Mouse (Mus musculus) olfactory bulb, adult 2 months (tissue): Measurements from ENCODE around the gene Sccpdh.

ENCODE experiments used
- CTCF ChIP-seq: fragments of 200-500 bp; IDR thresholded peaks from 2 replicates; pipeline ENCODE4 v1.5.1; 2012; ENCODE audit warnings: low read depth, mild to moderate bottlenecking, low read length, moderate library complexity; ENCODE audit not compliant: insufficient read depth
- POLR2A ChIP-seq: fragments of 200-500 bp; IDR thresholded peaks from 2 replicates; pipeline ENCODE4 v1.6.1; 2012; ENCODE audit warnings: mild to moderate bottlenecking, low read depth, low read length, moderate library complexity; ENCODE audit not compliant: insufficient read depth

GRCm38 (mm10) chr1:179709390-179709789 is 41.4 kb downstream of the Sccpdh start:
- no peak for TF ChIP-seq CTCF
- TF ChIP-seq POLR2A, result no peak
